Mouse (Mus musculus) cerebellum, postnatal 25 days (tissue): ENCODE results near the gene AW209491.

Source experiments
- DNase-seq, 2 experiments: peaks; one replicate each; pipeline ENCODE4 v3.0.0; 2021; ENCODE audit warnings: mixed read lengths in 2 of 2

AW209491 gene

DNA sequence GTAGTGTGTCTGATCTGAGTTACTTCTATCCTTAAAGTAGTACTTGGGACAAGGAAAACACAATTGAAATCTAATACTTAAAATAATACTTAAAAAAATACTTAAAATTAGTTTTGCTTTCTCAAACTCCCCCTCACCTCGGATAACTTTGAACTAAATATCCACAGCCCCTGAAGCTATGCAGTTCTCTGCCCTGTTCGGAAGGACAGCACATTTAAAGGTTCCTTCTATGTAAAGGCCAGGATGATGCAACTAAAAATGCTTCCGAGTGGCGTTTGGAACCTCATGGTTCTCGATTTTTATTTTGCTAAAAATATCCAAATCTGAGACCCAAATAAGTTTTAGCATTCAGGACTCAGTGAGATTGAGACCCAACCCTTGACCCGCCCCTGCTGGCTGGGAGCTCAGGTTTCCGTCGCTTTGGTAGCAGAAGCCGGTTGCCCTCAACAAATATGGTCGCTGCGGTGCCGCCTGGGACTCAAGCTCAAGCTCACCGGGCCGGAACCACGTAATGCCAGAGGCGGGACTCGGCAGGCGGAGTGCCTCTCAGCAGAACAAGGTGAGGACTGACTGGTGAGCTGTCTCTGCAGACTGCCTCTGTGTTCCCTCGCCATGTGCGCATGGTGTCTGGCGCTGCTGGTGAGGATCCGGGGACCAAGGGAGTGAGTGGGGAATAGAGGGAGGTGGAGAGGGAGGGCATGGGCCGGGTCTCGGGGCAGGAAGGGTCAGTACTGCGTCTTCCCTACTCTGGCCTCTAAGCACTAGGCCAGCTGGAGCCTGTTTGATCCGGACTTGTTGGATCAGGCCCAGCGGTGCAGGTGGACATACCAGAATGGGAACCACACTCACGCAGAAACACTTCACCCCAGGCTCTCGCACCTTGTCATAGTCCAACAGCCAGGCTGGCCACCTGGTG lies at the start of gene AW209491:
TSS of gene AW209491 (plus strand) at position 429 of the 916 bp plus-strand sequence.
- DNase-seq: peak; percentile 97 to 98

DNA sequence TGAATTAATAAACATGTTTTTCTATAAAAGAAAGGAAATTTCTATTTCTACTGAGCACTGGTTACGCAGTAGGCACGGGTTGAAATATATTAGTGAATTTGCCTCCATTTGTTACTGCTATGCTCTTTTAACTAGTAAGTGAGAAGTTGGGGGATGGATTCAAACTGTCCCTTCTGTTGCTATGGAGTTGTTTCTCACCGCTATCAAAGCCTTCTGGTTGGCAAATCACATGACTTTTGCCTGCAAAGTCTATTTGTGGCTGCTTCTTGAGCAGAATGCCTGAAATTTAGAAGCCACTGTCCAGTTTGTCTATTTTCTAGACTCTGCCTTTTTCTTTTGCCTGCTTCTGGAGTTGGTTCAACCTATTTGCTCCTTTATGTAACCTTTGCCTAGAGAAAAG lies 49.6 kb upstream of the AW209491 start:
- no peak for DNase-seq

DNA sequence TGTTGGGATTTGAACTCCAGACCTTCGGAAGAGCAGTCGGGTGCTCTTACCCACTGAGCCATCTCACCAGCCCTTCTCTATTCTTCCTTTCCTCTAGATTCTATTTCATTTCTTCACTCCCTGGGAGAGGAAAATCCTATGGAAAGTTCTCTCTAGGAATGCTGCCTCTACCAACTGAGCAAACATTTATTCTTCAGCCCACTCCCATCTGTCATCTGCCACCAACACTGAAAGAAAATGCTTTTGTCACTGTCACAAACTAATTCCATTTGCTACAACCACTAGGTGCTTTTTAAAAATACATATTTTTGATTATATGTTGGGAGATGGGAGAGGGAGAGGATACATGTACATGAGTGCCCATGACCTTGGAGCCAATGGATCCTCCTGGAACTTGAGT lies 27.2 kb upstream of the AW209491 start:
- no peak for DNase-seq

DNA sequence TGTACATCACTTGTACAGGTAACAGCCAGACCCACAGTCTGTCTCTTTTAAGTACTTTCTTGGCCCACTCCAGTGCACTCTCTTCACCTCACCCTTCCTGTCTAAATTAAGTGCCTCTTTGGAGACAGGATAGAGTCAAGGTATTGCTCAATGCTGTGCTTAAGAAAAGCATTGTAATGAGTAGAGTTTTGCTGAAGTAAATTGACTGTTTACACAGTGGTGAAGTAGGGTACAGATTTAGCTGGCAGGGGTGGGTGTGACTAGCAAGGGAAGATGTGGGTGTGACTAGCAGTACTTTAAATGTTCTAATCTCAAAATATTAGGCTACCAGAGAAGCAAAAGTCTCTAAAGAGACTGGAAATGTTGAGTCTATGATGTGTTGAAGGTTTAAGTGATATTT lies 22.3 kb upstream of the AW209491 start:
- no peak for DNase-seq

DNA sequence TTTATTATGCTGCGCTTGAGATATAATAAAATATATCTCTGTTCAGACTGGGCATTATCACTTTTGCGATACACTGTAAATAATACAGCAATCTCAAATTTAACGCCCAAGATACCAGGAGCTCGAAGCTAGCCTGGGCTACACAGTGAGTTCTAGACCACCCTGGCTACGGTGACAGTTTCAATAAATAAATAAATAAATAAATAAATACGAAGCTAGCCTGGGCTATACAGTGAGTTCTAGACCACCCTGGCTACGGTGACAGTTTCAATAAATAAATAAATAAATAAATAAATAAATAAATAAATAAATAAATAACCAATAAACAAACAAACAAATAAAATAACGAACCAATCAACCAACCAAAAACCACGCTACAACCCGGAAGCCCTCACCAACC lies 17.5 kb upstream of the AW209491 start:
- no peak for DNase-seq

DNA sequence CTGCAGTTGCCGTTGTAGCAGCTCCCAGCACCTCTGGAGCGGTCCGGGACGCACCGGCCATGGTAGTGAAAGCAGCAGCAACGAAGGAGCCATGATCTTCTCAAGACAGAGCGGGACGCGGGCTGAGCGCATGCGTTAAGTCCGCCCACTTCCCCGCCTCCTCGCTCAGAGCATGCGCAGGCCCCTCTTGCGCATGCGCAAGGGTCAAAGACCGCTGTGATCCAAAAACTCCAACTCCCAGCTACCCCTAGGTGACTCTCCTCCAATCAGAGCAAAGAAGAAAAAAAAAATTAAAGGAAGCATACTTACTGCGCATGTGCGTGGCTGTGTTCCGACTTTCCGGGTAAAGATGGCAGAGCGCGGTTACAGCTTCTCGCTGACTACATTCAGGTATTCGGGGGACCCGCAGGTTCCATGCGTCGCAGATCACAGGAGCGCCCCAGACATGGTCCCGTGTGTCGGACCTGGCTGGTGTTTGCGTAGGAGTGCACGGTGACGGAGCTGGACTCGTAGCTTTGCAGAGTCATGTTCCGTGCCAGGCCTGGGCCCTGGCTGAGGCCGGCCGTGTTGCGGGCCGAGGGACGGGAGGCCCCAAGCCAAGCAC lies 16.9 kb upstream of the AW209491 start, which contains the start of the genes Mrpl32 and Psma2:
TSS of gene Mrpl32 (minus strand) at position 240 of the 604 bp plus-strand sequence.
TSS of gene Psma2 (plus strand) at position 315 of the 604 bp plus-strand sequence.
- DNase-seq: peak; percentile 97

DNA sequence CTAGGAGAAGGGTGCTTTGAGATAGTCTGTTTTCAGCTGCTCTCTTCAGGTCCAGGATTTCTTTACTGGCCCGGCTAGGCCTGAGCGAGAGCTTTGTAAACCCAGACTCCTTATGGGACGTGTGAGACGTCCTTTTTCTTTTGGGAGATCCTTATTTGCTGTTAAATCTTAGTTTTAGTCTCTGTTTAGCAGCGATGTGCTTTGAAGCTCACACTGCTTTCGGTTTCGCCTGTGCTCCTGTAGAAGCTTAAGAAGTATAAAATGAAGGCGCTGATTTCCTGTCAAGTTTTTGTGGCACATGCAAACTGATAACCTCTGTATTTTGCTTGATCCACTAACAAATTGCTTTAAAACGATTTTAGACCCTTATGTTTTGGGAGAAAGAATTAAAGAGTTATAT lies 16.4 kb upstream of the AW209491 start:
- DNase-seq: no peak

DNA sequence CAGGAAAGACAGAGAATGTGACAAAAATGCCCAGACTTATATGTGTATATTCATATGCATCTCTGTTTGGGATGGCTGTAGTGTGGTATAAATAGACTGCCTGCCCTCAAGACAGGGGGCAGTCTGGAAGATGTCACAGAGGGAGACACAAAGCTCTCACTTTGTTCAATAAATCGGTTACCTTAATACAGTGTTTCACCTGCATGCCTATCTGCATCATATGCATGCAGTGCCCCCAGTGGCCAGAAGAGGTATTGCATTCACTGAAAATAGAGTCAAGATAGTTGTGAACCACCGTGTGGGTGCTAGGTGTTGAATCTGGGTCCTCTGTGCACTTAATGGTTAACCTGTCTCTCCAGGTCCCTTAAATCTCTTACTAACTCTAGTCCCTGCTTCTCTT lies 11.2 kb upstream of the AW209491 start:
- DNase-seq: peak; percentile 66 to 85

DNA sequence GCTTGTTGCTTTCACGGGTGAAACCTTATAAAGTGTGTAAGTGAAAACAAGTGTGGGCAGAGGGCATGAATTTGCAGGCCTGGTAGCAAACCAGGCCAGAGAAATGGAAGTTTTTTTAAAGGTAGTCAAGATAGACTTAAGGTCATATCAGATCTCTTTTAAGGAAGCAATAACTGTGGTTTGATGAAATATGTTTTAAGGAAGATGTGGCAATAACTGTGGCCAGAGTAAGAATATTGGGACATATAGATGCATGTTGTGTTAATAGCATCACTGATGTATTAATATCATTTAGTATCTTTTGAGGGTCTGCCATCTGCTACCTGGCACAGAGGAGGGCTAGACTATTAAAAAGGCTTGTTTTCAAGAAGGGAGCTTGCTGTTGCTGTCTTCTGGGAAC lies 10.0 kb downstream of the AW209491 start:
- no peak for DNase-seq

DNA sequence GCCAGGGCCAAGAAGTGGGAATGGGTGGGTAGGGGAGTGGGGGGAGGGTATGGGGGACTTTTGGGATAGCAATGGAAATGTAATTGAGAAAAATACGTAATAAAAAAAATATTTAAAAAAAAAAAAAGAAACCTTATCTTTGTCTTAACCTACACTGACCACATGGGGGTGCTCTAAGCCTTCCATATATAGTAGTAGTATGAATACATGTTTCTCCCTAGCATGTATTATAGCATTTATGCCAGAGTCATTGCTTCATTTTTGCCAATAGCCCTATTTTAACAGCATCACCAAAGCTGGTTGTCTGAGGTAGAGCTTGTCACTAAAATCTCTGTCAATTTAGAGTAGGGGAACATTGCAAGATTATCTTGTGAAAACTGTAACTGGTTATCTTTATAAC lies 19.3 kb downstream of the AW209491 start:
- DNase-seq: peak in 1 of 2 experiments; percentile 36

DNA sequence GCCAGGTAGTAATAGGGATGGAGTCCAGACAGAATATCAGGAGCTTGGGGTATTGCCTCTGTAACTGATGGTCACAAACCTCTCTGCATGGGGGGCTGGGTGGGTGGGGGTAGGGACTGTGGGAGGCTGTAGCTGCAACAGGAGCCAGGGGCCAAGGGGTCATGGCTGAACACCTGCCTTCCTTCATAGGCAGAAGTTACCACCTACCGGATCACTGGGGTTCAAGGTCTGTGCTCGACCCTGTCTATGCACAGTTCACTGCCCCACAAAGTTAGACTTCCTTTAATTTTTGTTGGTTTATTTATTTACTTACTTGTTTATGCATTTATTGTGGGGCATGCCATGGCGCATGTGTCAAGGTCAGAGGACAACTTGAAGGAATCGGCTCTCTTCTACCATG lies 37.2 kb downstream of the AW209491 start:
- no peak for DNase-seq

DNA sequence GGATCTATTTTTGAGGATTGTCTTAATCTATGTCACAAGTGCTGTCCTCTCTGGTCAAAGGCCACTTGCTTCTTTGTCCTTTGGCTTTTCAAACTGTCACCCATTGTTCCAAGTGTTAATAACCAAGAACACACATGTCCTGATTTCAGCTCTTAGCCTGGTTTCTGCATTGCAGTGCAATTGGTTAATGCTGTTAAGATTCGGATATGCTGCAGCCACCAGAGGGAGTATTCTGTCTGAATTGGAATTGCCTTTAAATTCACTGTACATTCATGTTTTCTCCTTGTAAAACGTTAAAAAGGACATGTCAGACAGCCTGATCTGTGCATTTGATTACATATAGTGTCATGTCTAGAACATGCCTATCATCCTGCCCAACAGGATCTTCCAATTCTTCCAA lies 40.4 kb downstream of the AW209491 start:
- no peak for DNase-seq
